Mouse (Mus musculus) R1 (cell line): ENCODE data around the gene Map3k5.
"Not testable (repeated sequence)": the region's sequence is repeated elsewhere in the genome, so short reads cannot be mapped to it uniquely, and the experiment has no call there.

Experiments
- DNase-seq: peaks from one replicate; pipeline ENCODE4 v3.0.0-alpha.2; 2018; ENCODE audit warnings: low read depth, low spot score

Map3k5 gene

GRCm38 (mm10) chr10:19934384-19935294 is at the start of gene Map3k5:
TSS of gene Map3k5 (plus strand) at chr10:19934472.
- DNase-seq = peak; percentile 68

DNA sequence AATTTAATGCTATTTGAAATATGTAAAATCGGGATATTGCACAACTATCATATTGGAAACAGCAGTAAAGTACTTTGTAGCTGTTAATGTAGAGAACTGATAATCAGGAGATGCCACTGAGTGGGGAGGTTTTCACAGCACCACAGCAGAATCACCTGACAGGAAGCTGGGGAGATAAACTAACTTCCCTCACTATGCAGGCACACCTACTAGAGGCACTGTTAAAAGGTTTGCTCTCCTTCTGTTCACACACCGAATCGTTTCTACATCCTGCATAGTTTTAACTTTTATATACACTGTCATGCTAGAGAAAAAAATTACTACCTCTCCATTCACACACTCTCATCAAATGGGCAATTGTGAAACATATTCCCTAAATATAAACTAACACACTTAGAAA is 48.0 kb upstream of the Map3k5 start:
- DNase-seq = no peak

DNA sequence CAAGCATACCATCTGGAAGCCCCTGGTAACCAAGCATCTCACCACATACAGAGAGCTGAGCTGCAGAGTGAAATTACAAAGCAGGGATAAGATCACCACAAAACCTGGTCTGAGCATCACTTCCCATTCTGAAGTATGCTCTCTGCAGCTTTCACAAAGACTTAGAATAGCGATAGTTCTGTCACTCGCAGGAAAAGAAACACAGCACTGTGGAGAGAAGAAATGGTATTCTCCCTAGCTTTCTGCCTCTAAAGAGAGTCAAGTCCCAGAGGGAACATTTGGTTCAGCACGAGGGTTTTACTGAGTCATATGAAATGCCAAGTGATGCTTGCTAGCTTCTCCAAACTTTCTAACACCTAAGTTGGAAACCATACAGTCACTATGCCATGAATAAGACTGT is 44.4 kb upstream of the Map3k5 start:
- no peak for DNase-seq

DNA sequence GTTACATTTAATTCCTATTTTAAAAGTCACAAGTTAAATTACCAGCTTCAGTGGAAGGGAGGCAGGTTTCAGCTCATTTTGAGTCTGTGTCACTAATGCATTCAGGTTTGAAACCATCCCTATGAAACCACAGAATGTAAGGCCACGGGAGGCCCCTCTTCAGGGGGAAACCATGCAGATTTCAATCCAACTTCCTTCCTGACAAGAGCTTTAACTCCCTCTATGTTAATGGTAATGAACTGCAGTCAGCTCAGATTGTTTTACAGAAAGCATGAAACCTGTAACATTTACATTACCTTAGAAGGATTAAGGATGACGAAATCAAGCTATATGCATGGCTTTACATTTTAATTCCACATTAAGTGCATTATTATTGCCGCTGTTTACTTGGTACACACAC is 42.6 kb upstream of the Map3k5 start:
- DNase-seq = peak; percentile 79

- no peak for DNase-seq
Observed at GRCm38 (mm10) chr10:19893146-19893545, 41.1 kb upstream of the Map3k5 start.

GRCm38 (mm10) chr10:19893976-19894375 is 40.3 kb upstream of the Map3k5 start:
- peak; percentile 70 for DNase-seq

- DNase-seq = peak; percentile 39
Observed at GRCm38 (mm10) chr10:19900191-19900590, 34.1 kb upstream of the Map3k5 start.

DNA sequence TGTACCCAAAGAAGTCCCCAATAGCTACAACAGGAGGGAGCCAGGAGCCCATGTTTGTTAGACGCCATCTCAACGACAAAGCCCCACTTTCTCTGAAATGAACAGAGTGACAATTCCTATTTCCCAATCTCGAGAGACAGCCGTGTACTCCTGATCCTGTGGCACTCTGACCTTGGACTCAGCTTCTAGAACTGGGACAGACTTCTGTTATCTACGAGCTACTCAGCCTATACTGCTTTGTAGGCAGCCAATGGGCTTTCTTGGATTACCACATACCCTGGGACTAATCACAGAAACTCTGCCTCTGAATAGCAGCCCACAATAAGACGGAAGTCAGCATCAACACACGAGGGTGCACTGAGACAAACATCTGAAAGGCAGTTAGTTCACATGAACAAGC is 32.3 kb upstream of the Map3k5 start:
- DNase-seq = no peak

DNA sequence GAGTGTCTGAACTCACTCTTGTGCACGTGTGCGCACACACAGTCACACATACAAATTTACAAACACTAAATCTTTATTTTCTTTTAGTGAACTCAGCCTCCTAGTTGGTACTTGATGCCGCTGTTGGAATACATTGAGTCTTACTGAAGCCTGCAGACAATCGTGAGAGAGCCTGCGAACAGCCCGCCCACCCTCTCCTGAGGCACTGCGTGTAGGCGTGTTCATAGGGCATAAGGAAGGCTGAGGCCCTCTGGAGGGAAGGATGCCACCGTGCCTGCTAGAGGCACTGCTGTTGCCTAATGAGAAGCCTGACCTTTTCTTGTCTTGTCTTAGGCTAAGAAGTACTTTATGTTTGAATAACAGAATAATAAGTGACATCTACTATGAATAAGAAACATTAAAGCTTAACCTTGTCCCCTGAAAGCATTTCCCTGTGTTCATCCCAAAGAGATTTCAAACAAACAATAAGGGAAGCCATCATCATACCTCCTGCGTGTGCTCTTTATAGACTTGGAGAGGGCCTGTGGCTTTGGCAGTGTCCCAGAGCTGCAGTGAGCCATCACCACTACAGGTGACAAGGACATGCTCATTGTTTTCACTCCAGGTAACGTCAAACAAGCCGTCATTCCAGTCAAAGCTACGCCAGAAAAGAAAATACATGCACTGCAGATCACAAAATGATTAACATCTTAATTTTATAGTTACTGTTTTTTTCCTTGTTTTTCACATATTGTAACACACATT is 30.0 kb upstream of the Map3k5 start:
- peak; percentile 28 for DNase-seq

DNA sequence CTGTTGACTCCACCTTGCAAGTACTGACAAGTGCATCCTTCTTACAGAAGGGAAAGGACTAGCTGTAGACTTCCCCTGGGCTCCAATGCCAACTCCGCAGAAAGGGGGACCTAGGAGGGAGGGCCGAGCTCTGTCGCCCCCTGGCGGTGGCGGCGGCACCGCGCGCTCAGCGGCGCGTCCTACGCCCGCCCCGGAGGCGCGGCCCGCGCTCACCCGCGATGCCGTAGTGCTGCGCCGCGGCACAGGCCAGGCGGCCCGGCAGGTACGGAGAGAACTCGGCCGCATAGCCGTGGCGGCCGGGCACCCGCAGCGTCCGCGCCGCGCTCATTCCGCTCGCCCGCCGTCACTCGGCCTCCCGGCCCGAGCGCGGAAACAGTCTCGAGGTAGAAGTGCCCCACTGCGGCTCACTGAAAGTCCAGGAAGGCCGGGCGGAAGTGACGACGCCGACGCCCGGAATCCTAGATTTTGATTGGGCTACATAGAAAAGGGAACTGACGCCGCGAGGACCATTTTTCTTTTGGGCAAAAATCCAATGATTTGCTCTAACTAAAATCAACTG is 26.9 kb upstream of the Map3k5 start, which contains the start of gene Pex7:
TSS of gene Pex7 (minus strand) at position 444 of the 559 bp plus-strand sequence.
- DNase-seq = peak; percentile 95

- no peak for DNase-seq
Observed at GRCm38 (mm10) chr10:19908076-19908475, 26.2 kb upstream of the Map3k5 start.

DNA sequence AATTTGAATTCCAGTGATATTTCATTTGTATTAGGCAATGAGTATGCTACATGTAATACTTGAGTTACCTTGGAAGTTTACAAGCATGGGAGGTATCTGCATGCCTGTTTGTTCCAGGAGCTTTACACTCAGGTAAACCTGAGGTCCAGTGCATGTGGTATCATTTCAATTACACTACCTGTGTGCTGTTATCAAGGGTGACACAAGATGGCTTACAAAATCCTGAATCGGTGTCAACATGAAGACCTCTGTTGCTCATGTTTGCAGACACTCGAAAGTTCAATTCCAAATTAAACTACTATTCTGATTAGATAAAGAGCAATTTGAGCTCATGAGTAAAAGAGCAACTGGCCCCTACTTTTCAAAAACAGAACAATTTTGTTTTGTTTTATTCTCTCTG is 23.8 kb upstream of the Map3k5 start:
- no peak for DNase-seq

DNA sequence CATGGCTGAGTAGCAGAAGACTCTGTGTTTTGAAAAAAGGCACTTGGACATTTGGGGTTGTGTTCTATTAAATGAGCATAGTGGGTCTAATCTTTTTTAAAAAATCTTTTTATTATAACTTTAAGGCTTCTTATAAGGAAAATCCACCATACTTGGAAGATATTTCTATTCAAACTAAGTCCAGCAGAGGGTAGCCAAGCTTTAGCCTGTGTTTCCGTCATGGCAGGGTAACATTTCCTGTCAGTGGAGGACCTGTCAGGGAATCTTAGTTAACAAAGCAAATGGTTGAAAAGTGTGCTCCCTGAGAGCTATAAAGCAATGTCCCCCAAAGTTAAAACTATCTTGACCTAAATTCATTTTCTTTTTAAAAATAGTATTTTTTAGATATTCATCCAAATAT is 22.7 kb upstream of the Map3k5 start:
- no peak for DNase-seq

GRCm38 (mm10) chr10:19913806-19914205 is 20.5 kb upstream of the Map3k5 start:
- peak; percentile 60 for DNase-seq

- DNase-seq = peak; percentile 85
Observed at GRCm38 (mm10) chr10:19915301-19915700, 19.0 kb upstream of the Map3k5 start.

DNA sequence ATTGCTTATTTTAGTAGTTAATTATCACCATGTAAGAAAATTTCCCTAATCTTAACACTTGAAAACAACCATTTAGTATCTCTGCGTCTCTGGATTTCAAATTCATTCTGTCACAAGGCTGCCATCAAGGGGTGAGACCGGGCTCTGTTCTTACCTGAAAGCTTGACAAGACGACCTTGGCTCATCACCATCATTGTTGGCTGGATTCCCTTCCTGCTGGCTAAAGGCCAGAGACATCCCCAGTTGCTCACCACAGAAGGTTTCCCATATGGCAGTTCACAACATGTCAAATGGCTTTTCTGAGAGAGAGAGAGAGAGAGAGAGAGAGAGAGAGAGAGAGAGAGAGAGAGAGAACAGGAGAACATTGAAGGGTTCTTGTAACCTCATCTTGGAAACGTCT is 11.9 kb upstream of the Map3k5 start:
- DNase-seq = no peak

- DNase-seq = no peak
Observed at GRCm38 (mm10) chr10:19924256-19924655, 10.0 kb upstream of the Map3k5 start.

GRCm38 (mm10) chr10:19926391-19926897 is 7.8 kb upstream of the Map3k5 start:
- not testable (repeated sequence) for DNase-seq

DNA sequence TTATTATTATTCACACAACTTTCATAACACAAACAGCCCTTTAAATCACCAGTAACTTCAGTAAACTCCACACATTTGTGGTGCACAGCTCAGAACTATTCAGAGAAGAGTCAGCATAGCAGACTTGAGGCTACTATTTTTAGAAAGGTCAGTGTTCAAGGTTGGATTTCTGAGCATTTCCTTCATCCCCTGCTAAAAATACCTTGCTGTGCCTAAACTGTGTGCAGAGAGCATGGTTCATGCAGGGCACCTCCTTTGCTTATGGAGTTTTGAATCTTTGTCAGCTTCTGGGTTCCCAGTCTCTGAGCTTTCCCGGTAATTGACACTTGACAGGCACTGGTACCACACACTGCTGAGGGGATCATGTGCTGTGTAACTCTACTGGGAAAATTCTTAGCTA is 6.1 kb upstream of the Map3k5 start:
- no peak for DNase-seq

GRCm38 (mm10) chr10:19932986-19933385 is 1.3 kb upstream of the Map3k5 start:
- no peak for DNase-seq

GRCm38 (mm10) chr10:19933511-19934383 is 525 bp upstream of the Map3k5 start:
- DNase-seq = peak; percentile 85
